Mouse (Mus musculus) hindbrain, postnatal 0 days (tissue): ENCODE data around the gene Gm9887. TPM values are rescaled to one million over a fixed set of nuclear protein-coding genes. Genes with fewer than 3 reads are reported as not detected.
A peak's percentile ranks its signal among the peaks of the same experiment; 100 is the strongest.
"Not testable (repeated sequence)": the region's sequence is repeated elsewhere in the genome, so short reads cannot be mapped to it uniquely, and the experiment has no call there.

ENCODE experiments used
- ATAC-seq: fragments of 200-750 bp; cut with Nextera tagmentation; 2 replicates; pipeline ENCODE4 v1.8.0; 2017; ENCODE audit warnings: mild to moderate bottlenecking, moderate TSS enrichment, moderate library complexity
- DNase-seq: peaks from one replicate; pipeline ENCODE4 v3.0.0-alpha.2; 2015; ENCODE audit warnings: low spot score
- H3K27ac ChIP-seq: fragments of 300-500 bp; sonication (generic); 2 replicates; pipeline ENCODE4 v1.5.1; 2014; ENCODE audit warnings: mild to moderate bottlenecking
- H3K27me3 ChIP-seq: fragments of 300-500 bp; sonication (generic); 2 replicates; pipeline ENCODE4 v1.6.1; 2014; ENCODE audit warnings: low read length, mixed read lengths; ENCODE audit not compliant: insufficient read depth
- H3K36me3 ChIP-seq: fragments of 300-500 bp; sonication (generic); 2 replicates; pipeline ENCODE4 v1.6.1; 2014; ENCODE audit warnings: low read length, mixed read lengths; ENCODE audit not compliant: insufficient read depth
- H3K4me1 ChIP-seq: fragments of 300-500 bp; sonication (generic); 2 replicates; pipeline ENCODE4 v1.6.1; 2014; ENCODE audit warnings: antibody characterized with exemption, low read length, mixed read lengths; ENCODE audit not compliant: insufficient read depth
- H3K4me2 ChIP-seq: fragments of 300-500 bp; sonication (generic); 2 replicates; pipeline ENCODE4 v1.6.1; 2014; ENCODE audit warnings: low read depth, mild to moderate bottlenecking, low read length, moderate library complexity, mixed read lengths
- H3K4me3 ChIP-seq: fragments of 300-500 bp; sonication (generic); 2 replicates; pipeline ENCODE4 v1.5.1; 2014; ENCODE audit warnings: low read length
- H3K9ac ChIP-seq: fragments of 300-500 bp; sonication (generic); replicated peaks from 2 replicates; pipeline ENCODE4 v1.6.1; 2014; ENCODE audit warnings: mild to moderate bottlenecking, low read length, moderate library complexity, mixed read lengths
- H3K9me3 ChIP-seq: fragments of 300-500 bp; sonication (generic); 2 replicates; pipeline ENCODE4 v1.6.1; 2016; ENCODE audit warnings: low read length, mixed read lengths
- CTCF ChIP-seq: IDR thresholded peaks from 2 replicates; pipeline ENCODE4 v1.5.1; 2016; ENCODE audit warnings: antibody characterized with exemption, control low read depth, low read depth
- WGBS: fragments of 180-500 bp; shearing (Covaris S2); extraction: QIAGEN DNeasy Blood & Tissue Kit; methylation state at CpG from one replicate; pipeline ENCODE4 v1.1.7; 2014; 5-methylcytosine and 5-hydroxymethylcytosine counted together
- polyA plus RNA-seq: library from polyadenylated mRNA; unstranded; fragments of >200 nt; fragmentation: Nextera tagmentation; extraction: Ambion mirVana; gene quantifications from 2 replicates; pipeline ENCODE4 v1.2.1, GENCODE M21; 2015
- total RNA-seq: library from RNA; depleted of rRNA; stranded (reverse); fragments of >200 nt; gene quantifications from 2 replicates; pipeline ENCODE4 v1.2.3, GENCODE M21; 2014

Gm9887 gene
- total and polyA plus RNA-seq, 2 experiments from 2014 or later, result 1.5 TPM; not detected in 1

DNA sequence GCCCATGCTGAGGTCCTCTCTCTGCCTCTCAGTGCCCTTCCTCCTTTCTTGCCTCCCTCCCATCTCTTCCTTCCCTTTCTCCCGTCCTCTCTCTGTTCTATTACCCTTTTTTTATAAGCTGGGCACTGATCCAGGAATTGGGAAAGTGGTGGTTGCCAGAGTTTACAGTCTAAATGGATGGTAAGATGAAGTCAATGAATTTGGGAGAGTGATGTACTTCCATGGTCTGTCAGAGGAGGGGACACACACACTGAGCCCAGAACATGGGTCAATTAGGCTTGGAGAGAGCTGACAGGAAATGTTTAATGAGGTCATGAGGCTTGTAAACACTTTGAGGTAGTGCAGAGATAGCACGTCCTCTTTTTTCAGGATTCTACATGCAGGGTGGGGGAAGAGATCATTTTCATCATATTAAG is 28.6 kb upstream of the Gm9887 start:
- Histone ChIP-seq H3K36me3 (no peaks in the 10 kb centered on the region), H3K4me3 (no peak overlapping the region), H3K4me2 (no peak overlapping the region), H3K27me3 (no peaks in the 10 kb centered on the region), H3K4me1 (no peaks in the 10 kb centered on the region), H3K27ac (no peak overlapping the region), H3K9me3 (no peaks in the 10 kb centered on the region), H3K9ac (no peak overlapping the region)
- TF ChIP-seq CTCF, result no peak
- peak; percentile 12 for DNase-seq
- ATAC-seq, result no peak
- 20% methylated on average over 2 of the region's 2 CpGs for WGBS

DNA sequence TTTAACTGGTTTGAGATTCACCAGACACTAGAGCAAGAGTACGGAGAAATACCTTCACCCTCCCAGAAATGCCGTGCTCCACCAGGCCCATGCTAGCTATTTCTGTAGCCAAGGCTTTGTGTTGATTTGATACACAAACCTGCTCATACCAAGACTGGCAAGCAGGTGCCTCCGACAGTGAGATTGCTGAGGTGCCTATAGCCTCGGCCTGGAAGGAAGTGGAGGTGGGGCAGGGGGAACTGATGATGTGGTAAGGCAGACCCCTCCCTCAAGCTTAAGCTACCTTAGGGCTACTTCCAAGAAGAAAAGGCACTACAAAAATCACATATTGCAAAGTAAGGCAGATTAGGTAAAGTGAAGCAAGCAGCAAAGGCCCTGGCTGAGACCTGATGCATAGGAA is 28.1 kb upstream of the Gm9887 start:
- 84% methylated on average over 4 of the region's 4 CpGs for WGBS

DNA sequence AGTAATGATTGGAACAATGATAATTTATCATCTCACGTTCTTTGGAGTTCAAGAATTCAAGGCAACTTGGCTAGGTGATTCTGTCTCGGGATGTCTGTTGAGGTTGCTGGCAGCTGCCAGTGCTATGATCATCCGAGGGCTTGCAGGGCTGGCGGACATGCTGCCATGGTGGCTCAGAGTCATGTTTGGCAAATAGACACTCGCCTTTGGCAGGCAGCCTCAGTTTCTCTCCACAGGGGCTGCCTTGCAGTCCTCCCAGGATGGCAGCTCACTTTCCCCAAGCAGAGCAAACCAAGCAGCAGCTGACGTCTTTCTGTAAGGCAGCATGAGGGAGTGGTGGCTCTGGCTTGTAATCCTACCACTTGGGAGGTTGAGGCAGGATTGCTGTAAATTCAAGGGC is 22.2 kb upstream of the Gm9887 start:
- no peak for TF ChIP-seq CTCF
- ATAC-seq (0 out of 2 replicates have a peak, but pooled peaks have one; percentile 55), DNase-seq (peak; percentile 75)
- no peaks in the 10 kb centered on the region for H3K36me3 ChIP-seq
- no peaks in the 10 kb centered on the region for H3K9me3 ChIP-seq
- H3K4me3 ChIP-seq, result no peak overlapping the region
- no peak overlapping the region for H3K9ac ChIP-seq
- H3K27me3 ChIP-seq, result no peaks in the 10 kb centered on the region
- no peak overlapping the region for H3K27ac ChIP-seq
- H3K4me1 ChIP-seq, result no peaks in the 10 kb centered on the region
- H3K4me2 ChIP-seq, result no peak overlapping the region
- WGBS, result 57% methylated on average over 6 of the region's 6 CpGs

More for the DNA sequence above, 28.1 kb upstream of the Gm9887 start:
- Histone ChIP-seq H3K27ac (no peak overlapping the region), H3K4me3 (no peak overlapping the region), H3K9ac (no peak overlapping the region), H3K4me2 (no peak overlapping the region), H3K9me3 (no peaks in the 10 kb centered on the region), H3K27me3 (no peaks in the 10 kb centered on the region), H3K4me1 (no peaks in the 10 kb centered on the region), H3K36me3 (no peaks in the 10 kb centered on the region)
- ATAC-seq, result no peak
- TF ChIP-seq CTCF, result no peak
- DNase-seq, result no peak

DNA sequence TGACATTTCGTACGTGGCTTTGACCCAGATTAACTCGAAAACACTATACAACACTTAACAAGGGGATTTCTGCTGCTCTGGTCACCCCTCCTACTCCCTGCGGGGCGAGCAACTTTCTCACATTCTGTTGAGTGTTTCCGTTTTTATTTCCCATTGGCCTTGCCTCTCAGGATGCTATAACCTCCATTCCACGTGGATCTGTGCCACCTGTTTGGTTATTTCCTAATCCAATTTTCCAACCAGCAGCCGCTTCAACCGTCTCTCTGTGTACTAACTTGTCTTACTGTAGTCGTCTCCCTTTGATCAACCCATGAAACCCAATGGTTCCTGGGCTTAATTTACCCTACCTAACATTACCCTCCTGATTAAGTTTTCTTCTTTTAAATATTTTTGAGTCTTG is 20.8 kb upstream of the Gm9887 start:
- Histone ChIP-seq H3K4me2 (no peak overlapping the region), H3K27ac (no peak overlapping the region), H3K4me1 (no peaks in the 10 kb centered on the region), H3K4me3 (no peak overlapping the region), H3K9me3 (no peaks in the 10 kb centered on the region), H3K27me3 (no peaks in the 10 kb centered on the region), H3K36me3 (no peaks in the 10 kb centered on the region), H3K9ac (no peak overlapping the region)
- DNase-seq (no peak), ATAC-seq (no peak)
- WGBS, result 77% methylated on average over 10 of the region's 10 CpGs
- no peak for TF ChIP-seq CTCF

DNA sequence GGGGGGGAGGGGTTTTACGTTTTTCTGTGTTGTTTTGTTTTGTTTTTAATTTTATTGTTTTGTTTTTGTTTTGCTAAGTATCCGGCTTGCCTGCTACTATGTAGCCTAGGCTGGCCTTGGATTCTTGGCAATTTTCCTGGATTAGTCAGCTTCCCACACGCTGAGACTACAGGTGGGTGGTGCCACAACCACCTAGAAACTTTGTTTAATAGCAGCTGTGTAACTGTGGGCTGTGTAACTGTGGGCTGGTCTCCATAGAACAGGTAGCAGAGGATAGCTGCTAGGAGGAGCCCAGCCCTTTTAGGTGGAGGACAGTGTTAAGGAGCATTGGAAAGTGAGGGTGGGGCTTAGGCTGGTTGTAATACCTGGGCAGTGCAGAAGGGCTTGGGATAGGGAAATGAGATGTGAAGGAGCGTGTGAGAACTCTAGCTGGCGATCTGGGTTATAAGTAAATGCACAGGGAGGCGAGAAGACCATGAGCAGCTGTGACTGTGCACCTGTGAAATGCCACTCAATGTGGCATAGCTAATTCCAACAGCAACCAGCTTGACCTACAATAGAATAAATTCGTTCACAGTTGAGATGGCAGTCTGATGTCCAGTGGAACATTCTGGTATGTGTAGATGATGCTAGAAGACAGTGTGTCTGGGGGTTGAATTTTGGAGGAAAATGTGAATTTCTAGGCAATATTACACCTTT is 17.9 kb upstream of the Gm9887 start:
- no peak for TF ChIP-seq CTCF
- H3K27ac ChIP-seq, result no peak overlapping the region
- no peaks in the 10 kb centered on the region for H3K9me3 ChIP-seq
- no peaks in the 10 kb centered on the region for H3K4me1 ChIP-seq
- H3K9ac ChIP-seq, result no peak overlapping the region
- no peaks in the 10 kb centered on the region for H3K36me3 ChIP-seq
- DNase-seq (no peak), ATAC-seq (no peak)
- WGBS, result 66% methylated on average over 7 of the region's 7 CpGs
- no peaks in the 10 kb centered on the region for H3K27me3 ChIP-seq
- no peak overlapping the region for H3K4me3 ChIP-seq
- H3K4me2 ChIP-seq, result no peak overlapping the region

DNA sequence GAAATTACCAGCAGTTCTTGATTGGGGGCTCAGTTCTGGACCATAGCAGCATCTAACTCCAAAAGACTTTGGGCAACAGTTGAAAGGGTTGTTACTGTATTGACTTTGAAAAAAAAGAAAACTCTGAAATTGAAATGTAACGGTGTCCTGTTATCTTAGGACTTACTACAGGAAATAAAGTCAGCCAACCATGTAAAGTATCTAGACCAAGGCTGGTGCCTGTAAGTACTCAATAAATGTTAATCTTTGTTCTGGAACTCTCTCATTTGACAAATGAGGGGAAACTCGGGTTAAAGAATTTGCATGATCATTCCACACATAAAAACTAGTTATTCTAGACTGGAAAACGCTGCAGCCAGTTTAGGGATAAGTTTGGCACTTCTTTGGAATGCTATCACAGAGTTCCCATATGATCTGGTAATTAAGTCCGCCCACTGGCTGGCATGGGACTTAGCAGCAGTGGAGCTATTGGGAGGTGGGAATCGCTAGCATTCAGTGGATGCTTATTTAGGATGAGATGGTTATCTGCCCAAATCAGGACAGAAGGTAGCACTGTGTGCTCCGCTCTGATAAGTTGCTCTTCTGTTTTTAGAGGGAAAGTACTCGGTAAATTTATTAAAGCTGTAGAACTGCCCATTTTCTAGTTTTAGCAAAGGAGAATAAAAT is 17.1 kb upstream of the Gm9887 start:
- Histone ChIP-seq H3K36me3 (no peaks in the 10 kb centered on the region), H3K9ac (no peak overlapping the region), H3K4me3 (no peak overlapping the region), H3K27ac (no peak overlapping the region), H3K27me3 (no peaks in the 10 kb centered on the region), H3K9me3 (no peaks in the 10 kb centered on the region), H3K4me1 (no peaks in the 10 kb centered on the region), H3K4me2 (no peak overlapping the region)
- DNase-seq, result no peak
- 62% methylated on average over 7 of the region's 7 CpGs for WGBS
- TF ChIP-seq CTCF, result no peak
- ATAC-seq, result no peak

DNA sequence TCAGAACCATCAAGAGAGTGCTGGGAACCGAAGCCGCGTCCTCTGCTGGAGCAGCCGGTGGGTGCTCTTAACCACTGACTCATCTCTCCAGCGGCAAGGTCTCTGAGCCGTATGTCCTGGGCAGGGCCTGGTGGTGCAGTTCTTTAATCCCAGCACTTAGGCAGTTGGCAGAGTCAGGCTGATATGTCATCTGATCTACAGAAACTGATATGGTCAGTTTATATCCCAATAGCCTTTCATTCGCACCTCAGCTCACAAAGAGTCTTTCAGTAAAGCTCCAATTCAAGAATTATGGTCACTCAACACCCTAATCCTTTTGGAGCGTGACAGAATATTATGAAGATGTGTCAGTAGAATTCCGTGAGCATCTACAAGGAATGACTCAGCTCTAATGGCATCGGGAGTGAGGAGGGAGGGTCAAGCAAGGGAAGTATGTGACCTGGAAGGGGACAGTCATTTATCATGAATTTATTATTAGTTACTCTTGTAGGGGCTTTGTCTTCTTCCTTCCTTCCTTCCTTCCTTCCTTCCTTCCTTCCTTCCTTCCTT is 16.1 kb upstream of the Gm9887 start:
- Histone ChIP-seq H3K27ac (no peak overlapping the region), H3K4me2 (no peak overlapping the region), H3K4me1 (no peaks in the 10 kb centered on the region), H3K4me3 (no peak overlapping the region), H3K36me3 (no peaks in the 10 kb centered on the region), H3K27me3 (no peaks in the 10 kb centered on the region), H3K9me3 (no peaks in the 10 kb centered on the region), H3K9ac (no peak overlapping the region)
- no peak for DNase-seq
- ATAC-seq, result no peak
- 90% methylated on average over 10 of the region's 10 CpGs for WGBS
- no peak for TF ChIP-seq CTCF

DNA sequence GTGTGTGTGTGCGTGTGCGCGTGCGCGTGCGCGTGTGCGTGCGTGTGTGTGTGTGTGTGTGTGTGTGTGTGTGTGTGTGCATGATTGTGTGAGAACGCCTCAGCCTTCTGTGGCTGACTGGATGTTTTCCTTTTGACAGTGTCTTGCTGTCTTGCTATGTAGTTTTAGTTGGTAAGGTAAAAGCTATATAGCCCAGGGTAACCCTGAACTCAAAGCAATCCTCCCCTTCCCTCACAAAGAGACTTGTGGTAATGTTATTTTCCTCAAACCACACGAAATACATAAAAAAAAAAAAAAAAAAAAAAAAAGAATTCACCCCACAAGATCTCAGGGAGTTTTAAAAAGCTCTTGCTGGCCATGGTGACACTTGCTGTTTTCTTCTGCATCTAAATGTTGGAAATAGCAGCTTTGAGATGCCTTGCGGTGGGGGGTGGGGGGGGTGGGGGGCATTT is 14.0 kb upstream of the Gm9887 start:
- ATAC-seq, H3K4me3 ChIP-seq, DNase-seq, H3K36me3 ChIP-seq, H3K27me3 ChIP-seq, H3K4me1 ChIP-seq, H3K9ac ChIP-seq, H3K4me2 ChIP-seq, H3K27ac ChIP-seq, H3K9me3 ChIP-seq: not testable (repeated sequence)
- WGBS, result 67% methylated on average over 12 of the region's 12 CpGs
